Mouse (Mus musculus) embryonic facial prominence, embryonic 13.5 days (tissue): Measurements from ENCODE around the gene Tmem38b. TPM values are rescaled to one million over a fixed set of nuclear protein-coding genes. Genes with fewer than 3 reads are reported as not detected.

Experiments
- ATAC-seq: fragments of 200-750 bp; cut with Nextera tagmentation; 2 replicates; pipeline ENCODE4 v1.8.0; 2017; ENCODE audit warnings: low read depth; ENCODE audit not compliant: insufficient number of reproducible peaks, insufficient read depth, low FRiP score, low TSS enrichment
- H3K27ac ChIP-seq: fragments of 300-500 bp; sonication (generic); 2 replicates; pipeline ENCODE4 v1.5.1; 2015; ENCODE audit warnings: moderate library complexity, mild to moderate bottlenecking, inconsistent platforms
- H3K27me3 ChIP-seq: fragments of 300-500 bp; sonication (generic); 2 replicates; pipeline ENCODE4 v1.6.1; 2015; ENCODE audit warnings: mild to moderate bottlenecking, inconsistent platforms
- H3K36me3 ChIP-seq: fragments of 300-500 bp; sonication (generic); 2 replicates; pipeline ENCODE4 v1.6.1; 2015; ENCODE audit warnings: mild to moderate bottlenecking, inconsistent platforms
- H3K4me1 ChIP-seq: fragments of 300-500 bp; sonication (generic); 2 replicates; pipeline ENCODE4 v1.6.1; 2015; ENCODE audit warnings: inconsistent platforms
- H3K4me2 ChIP-seq: fragments of 300-500 bp; sonication (generic); 2 replicates; pipeline ENCODE4 v1.6.1; 2015; ENCODE audit warnings: moderate library complexity, mild to moderate bottlenecking, inconsistent platforms
- H3K4me3 ChIP-seq: fragments of 300-500 bp; sonication (generic); 2 replicates; pipeline ENCODE4 v1.5.1; 2015; ENCODE audit warnings: mild to moderate bottlenecking, inconsistent platforms
- H3K9ac ChIP-seq: fragments of 300-500 bp; sonication (generic); 2 replicates; pipeline ENCODE4 v1.6.1; 2015; ENCODE audit warnings: mild to moderate bottlenecking, inconsistent platforms
- H3K9me3 ChIP-seq: fragments of 300-500 bp; sonication (generic); 2 replicates; pipeline ENCODE4 v1.6.1; 2016; ENCODE audit warnings: inconsistent platforms
- WGBS: fragments of 180-500 bp; shearing (Covaris S2); methylation state at CpG from one replicate; pipeline ENCODE4 v1.1.7; 2015; ENCODE audit warnings: mixed read lengths; 5-methylcytosine and 5-hydroxymethylcytosine counted together
- polyA plus RNA-seq: library from polyadenylated mRNA; unstranded; fragments of >200 nt; fragmentation: Nextera tagmentation; extraction: Ambion mirVana; gene quantifications from 2 replicates; pipeline ENCODE4 v1.2.1, GENCODE M21; 2015

Tmem38b gene
- polyA plus RNA-seq, 1 experiment from 2014 or later: 7.9 TPM

DNA sequence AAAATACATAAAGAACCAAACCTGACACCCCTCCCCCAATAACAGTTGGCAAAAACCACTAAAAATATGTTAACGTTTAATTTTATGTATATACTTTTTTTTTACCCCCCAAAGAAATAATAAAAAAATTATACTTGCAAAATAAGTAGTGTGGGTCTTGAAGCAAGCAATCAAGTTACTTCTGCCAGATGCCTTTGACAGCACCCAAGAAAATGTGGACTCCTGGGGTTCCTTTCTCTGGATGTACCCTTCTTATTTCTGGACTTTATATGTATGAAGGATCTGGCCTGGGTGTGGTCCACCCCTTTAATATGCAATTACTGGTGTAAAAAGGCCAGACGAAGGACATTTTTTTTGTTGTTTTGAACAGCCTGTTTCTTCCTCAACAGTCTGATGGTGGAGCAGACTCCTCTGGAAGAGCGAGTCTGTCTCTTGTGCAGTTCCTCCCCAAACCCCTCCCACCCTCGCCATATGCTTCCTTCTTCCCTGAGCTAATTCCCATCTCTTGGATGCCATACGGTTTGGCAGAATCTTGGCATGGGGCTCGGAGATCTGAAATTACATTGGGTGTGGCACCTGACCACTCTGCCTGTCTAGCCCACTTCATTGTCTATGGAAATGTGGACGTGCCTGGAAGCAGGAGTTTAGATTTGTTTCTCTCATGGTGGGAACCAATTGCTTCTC, 70.4 kb downstream of the Tmem38b start:
- no peak overlapping the region for H3K4me2 ChIP-seq
- WGBS: 63% methylated on average over 7 of the region's 7 CpGs
- H3K27ac ChIP-seq: no peak overlapping the region
- H3K36me3 ChIP-seq: no peaks in the 10 kb centered on the region
- no peak overlapping the region for H3K4me3 ChIP-seq
- H3K4me1 ChIP-seq: 0 out of 2 replicates have a peak, but pooled peaks cover 6% of the 10 kb centered on the region
- H3K27me3 ChIP-seq: no peaks in the 10 kb centered on the region
- H3K9me3 ChIP-seq: no peaks in the 10 kb centered on the region
- H3K9ac ChIP-seq: no peak overlapping the region
- no peak for ATAC-seq

DNA sequence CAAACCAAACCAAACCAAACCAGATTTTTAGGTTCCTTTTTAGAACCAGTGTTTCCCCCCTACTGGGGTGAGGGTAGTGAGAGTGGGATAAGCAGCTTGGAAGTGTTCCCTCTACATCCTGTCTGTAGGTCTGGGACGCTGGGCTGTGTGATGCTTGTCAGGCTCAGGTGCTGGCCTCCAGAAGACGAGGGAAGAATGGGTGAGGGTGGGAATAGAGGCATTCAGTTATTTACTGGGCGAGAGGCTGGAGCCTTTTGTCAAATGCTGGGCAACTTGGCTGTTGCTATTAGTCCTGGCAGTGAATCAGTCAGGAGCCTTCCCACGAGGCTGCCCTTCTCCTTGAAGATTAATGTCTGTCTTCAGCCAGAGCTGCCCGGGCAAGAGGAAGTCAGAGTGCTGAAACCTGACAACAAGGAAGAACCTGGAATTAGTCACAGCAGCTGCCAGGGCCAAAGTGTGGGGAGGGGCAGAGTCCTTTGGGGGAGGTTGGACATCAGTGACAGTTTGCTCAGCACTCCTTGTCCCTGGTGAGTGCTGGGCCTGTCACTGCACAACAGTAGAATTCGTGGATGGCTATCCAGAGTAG, 74.6 kb downstream of the Tmem38b start:
- H3K9ac ChIP-seq: no peak overlapping the region
- H3K4me2 ChIP-seq: no peak overlapping the region
- ATAC-seq: no peak
- 0 out of 2 replicates have a peak, but pooled peaks cover 6% of the 10 kb centered on the region for H3K4me1 ChIP-seq
- H3K9me3 ChIP-seq: no peaks in the 10 kb centered on the region
- H3K27ac ChIP-seq: no peak overlapping the region
- H3K27me3 ChIP-seq: no peaks in the 10 kb centered on the region
- H3K4me3 ChIP-seq: no peak overlapping the region
- no peaks in the 10 kb centered on the region for H3K36me3 ChIP-seq
- WGBS: 50% methylated on average over 6 of the region's 6 CpGs

DNA sequence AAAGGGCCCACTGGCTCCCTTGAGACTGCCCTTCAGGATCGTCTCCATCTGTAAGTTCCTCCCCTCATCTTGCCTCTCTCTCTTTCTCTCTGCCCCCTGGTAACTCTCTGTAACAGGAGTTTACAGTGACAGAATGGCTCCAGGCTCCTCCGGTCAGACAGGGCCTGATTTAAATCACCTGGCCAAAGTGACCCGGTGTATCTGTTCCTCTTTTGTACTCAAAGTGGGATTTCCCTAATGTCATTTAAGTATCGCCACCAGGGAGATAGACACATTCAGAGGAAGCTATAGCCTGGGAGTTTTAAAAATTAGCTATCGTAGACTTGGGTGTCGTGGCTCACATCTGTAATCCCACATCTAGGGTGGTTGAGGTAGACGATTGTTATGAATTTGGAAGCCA, 78.5 kb downstream of the Tmem38b start:
- Histone ChIP-seq H3K9ac (no peak overlapping the region), H3K27ac (no peak overlapping the region), H3K4me3 (no peak overlapping the region), H3K36me3 (no peaks in the 10 kb centered on the region), H3K27me3 (no peaks in the 10 kb centered on the region), H3K4me1 (no peaks in the 10 kb centered on the region), H3K4me2 (no peak overlapping the region), H3K9me3 (no peaks in the 10 kb centered on the region)
- no peak for ATAC-seq
- WGBS: 74% methylated on average over 7 of the region's 7 CpGs

DNA sequence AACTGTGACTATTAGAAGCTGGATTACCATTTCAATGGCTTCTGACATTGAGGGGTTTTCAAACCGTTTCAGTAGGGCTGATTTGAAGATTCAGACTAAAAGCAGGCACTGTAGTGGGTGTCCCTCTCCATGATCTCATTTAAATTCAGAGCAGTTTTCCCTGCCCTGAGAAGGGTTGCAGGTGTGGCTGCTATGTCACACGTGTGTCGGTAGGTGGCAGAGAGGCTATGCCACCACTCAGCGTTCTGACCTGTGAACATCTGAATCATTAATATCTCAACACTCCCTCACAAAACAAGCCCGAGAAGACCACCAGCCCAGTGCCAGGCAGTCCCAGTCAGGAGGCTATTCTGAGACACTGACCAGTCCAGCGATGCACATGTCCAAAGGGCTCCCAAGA, 79.7 kb downstream of the Tmem38b start:
- Histone ChIP-seq H3K27me3 (no peaks in the 10 kb centered on the region), H3K36me3 (no peaks in the 10 kb centered on the region), H3K4me3 (no peak overlapping the region), H3K27ac (no peak overlapping the region), H3K4me2 (no peak overlapping the region), H3K9me3 (no peaks in the 10 kb centered on the region), H3K9ac (no peak overlapping the region), H3K4me1 (no peaks in the 10 kb centered on the region)
- ATAC-seq: no peak
- WGBS: 50% methylated on average over 6 of the region's 6 CpGs

DNA sequence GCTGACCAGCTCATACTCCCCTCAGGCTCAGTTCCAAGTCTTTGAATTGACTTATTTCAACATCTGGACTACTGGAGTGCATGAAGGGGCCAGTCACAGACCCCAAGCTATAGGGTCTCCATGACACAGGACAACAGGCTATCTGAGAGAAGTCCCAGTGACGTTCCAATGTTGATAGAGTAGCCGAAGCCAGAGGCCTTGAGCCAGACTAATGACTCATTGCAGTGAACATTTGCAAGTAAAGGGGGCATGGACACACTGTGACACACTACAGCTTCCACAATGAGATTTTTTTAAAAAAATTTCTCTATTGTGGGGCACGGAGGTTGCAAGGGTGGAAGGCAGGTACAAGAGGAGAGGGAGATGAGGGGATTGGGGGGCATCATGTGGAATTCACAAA, 81.2 kb downstream of the Tmem38b start:
- H3K36me3 ChIP-seq: no peaks in the 10 kb centered on the region
- no peak overlapping the region for H3K27ac ChIP-seq
- H3K9ac ChIP-seq: no peak overlapping the region
- H3K4me3 ChIP-seq: no peak overlapping the region
- WGBS: 92% methylated on average over 3 of the region's 3 CpGs
- no peaks in the 10 kb centered on the region for H3K27me3 ChIP-seq
- no peak overlapping the region for H3K4me2 ChIP-seq
- H3K4me1 ChIP-seq: no peaks in the 10 kb centered on the region
- no peak for ATAC-seq
- no peaks in the 10 kb centered on the region for H3K9me3 ChIP-seq

Other genes starting within 250 kb of the Tmem38b start
- gene Fsd1l, start 194.6 kb upstream of the Tmem38b start, polyA plus RNA-seq: 18.8 and 21.0 TPM in 2 replicates
- gene Fktn, start 112.0 kb upstream of the Tmem38b start, polyA plus RNA-seq: 13.8 and 14.6 TPM in 2 replicates
- gene Tal2, start 46.3 kb upstream of the Tmem38b start, polyA plus RNA-seq: 0.22 and 0.32 TPM in 2 replicates